Mouse (Mus musculus) E14TG2a.4 (cell line): Measurements from ENCODE around the gene Sema5b.

Experiments
- H3K27me3 ChIP-seq: 2 replicates; pipeline ENCODE4 v1.6.1; 2014; ENCODE audit warnings: low read length, control low read depth; ENCODE audit not compliant: insufficient read depth
- H3K36me3 ChIP-seq: 2 replicates; pipeline ENCODE4 v1.6.1; 2014; ENCODE audit warnings: low read length, control low read depth; ENCODE audit not compliant: insufficient read depth
- H3K4me1 ChIP-seq: replicated peaks from 2 replicates; pipeline ENCODE4 v1.6.1; 2014; ENCODE audit warnings: low read depth, low read length, control low read depth
- H3K4me3 ChIP-seq: replicated peaks from 2 replicates; pipeline ENCODE4 v1.5.1; 2014; ENCODE audit warnings: mild to moderate bottlenecking, low read length
- H3K9me3 ChIP-seq: 2 replicates; pipeline ENCODE4 v1.6.1; 2014; ENCODE audit warnings: low read length, control low read depth
- CTCF ChIP-seq: conservative IDR thresholded peaks from 2 replicates; pipeline ENCODE4 v1.5.1; 2014; ENCODE audit warnings: low read length
- NANOG ChIP-seq: IDR thresholded peaks from 2 replicates; pipeline ENCODE4 v1.6.1; 2014; ENCODE audit warnings: borderline replicate concordance, low read length, mixed read lengths
- POU5F1 ChIP-seq: IDR thresholded peaks from 2 replicates; pipeline ENCODE4 v1.6.1; 2014; ENCODE audit warnings: low read length, borderline replicate concordance

Gene Sema5b

DNA sequence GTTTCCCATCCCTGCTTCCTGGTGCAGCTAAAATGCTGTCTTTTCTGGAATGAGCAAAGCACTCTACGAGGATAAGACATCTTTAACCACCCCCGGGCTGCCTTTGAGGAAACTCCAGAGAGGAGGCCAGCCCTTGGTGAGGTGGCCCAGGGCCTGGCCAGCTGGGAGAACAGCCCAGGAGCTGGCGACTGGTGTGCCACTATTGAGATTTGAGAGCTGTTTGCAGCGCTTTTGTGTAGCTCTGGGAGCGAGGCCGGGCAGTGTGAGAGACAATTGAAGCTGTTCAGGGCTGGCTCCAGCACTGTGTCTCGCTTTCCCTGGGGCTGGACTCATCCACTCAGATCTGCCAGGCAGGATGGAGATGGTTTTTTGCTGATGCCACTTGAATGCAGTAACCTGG is 40.4 kb downstream of the Sema5b start:
- no peaks in the 10 kb centered on the region for H3K27me3 ChIP-seq
- no peaks in the 10 kb centered on the region for H3K9me3 ChIP-seq
- TF ChIP-seq NANOG (no peak), CTCF (no peak), POU5F1 (no peak)
- H3K4me1 ChIP-seq = peaks cover 51% of the 10 kb centered on the region
- H3K36me3 ChIP-seq = no peaks in the 10 kb centered on the region
- no peak overlapping the region for H3K4me3 ChIP-seq

- Histone ChIP-seq H3K4me1 (peaks cover 67% of the 10 kb centered on the region), H3K36me3 (no peaks in the 10 kb centered on the region), H3K4me3 (no peak overlapping the region), H3K27me3 (no peaks in the 10 kb centered on the region), H3K9me3 (no peaks in the 10 kb centered on the region)
- TF ChIP-seq NANOG = no peak
- TF ChIP-seq CTCF = no peak
- no peak for TF ChIP-seq POU5F1
These were observed 42.7 kb downstream of the Sema5b start for GRCm38 (mm10) chr16:35583551-35584080.

- Histone ChIP-seq H3K27me3 (0 out of 2 replicates have a peak, but pooled peaks cover under 1% of the 10 kb centered on the region), H3K36me3 (no peaks in the 10 kb centered on the region), H3K4me1 (peaks cover 79% of the 10 kb centered on the region), H3K4me3 (peak overlapping the region; percentile 76), H3K9me3 (no peaks in the 10 kb centered on the region)
- TF ChIP-seq POU5F1 (no peak), CTCF (no peak), NANOG (no peak)
These were observed 44.3 kb downstream of the Sema5b start for GRCm38 (mm10) chr16:35585126-35585694.

DNA sequence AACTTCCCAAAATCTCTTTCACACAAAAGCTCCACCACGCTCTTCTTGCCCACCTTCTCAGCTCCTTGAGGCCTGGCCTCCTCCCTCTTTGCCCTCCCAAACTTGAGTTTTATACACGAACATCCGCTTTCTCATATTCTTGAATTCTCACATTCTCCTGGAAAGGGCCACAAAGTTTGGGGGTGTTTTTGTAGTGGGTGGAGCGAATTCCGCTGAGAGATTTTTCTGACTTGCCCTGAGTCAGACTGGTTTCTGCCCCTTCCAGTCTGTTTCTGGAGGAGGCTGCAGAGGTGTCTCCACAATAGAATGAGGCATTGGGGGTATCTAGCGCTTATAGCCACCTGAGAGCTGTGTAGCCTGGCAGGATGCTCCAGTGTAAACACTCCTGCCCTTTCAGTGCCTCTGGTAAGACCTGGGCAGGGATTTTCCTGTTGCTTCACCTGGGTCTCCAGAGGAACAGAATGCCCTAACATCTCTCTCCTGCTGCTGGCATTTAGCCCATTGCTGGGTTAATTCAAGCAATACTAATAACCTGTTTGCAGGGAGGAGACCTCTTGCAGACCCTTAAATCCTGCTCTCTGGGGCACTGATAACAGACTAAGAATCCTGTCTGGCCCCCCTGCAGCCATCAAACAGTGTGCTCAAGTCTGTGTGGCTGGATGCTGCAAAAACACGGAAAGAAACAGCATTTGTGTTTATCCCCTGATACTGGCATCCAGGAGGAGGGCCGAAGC is 46.3 kb downstream of the Sema5b start:
- H3K27me3 ChIP-seq = peaks cover 7% of the 10 kb centered on the region

GRCm38 (mm10) chr16:35587866-35588465 is 47.0 kb downstream of the Sema5b start:
- Histone ChIP-seq H3K4me1 (peaks cover 83% of the 10 kb centered on the region), H3K4me3 (peak overlapping the region; percentile 79), H3K27me3 (peaks cover 7% of the 10 kb centered on the region), H3K36me3 (no peaks in the 10 kb centered on the region), H3K9me3 (no peaks in the 10 kb centered on the region)
- peak; percentile 99 for TF ChIP-seq POU5F1
- TF ChIP-seq NANOG = peak; percentile 41; the same call in 1 of the 2 replicates
- TF ChIP-seq CTCF = no peak

More for the DNA sequence above, 46.3 kb downstream of the Sema5b start:
- H3K36me3 ChIP-seq = no peaks in the 10 kb centered on the region
- no peaks in the 10 kb centered on the region for H3K9me3 ChIP-seq
- peaks cover 83% of the 10 kb centered on the region for H3K4me1 ChIP-seq
- TF ChIP-seq CTCF (no peak), NANOG (no peak), POU5F1 (no peak)
- peak overlapping the region; percentile 79 for H3K4me3 ChIP-seq

- no peaks in the 10 kb centered on the region for H3K36me3 ChIP-seq
- no peak for TF ChIP-seq POU5F1
- H3K9me3 ChIP-seq = no peaks in the 10 kb centered on the region
- peaks cover 78% of the 10 kb centered on the region for H3K4me1 ChIP-seq
- peaks cover 7% of the 10 kb centered on the region for H3K27me3 ChIP-seq
- H3K4me3 ChIP-seq = peak overlapping the region; percentile 79
These were observed 47.8 kb downstream of the Sema5b start for GRCm38 (mm10) chr16:35588731-35589151.

- Histone ChIP-seq H3K9me3 (no peaks in the 10 kb centered on the region), H3K4me3 (peak overlapping the region; percentile 17; the same call in 1 of the 2 replicates), H3K36me3 (no peaks in the 10 kb centered on the region; the same call in 1 of the 2 replicates), H3K4me1 (peaks cover 76% of the 10 kb centered on the region), H3K27me3 (peaks cover 11% of the 10 kb centered on the region)
- no peak for TF ChIP-seq NANOG
- TF ChIP-seq CTCF = no peak
- no peak for TF ChIP-seq POU5F1
These were observed 50.8 kb downstream of the Sema5b start for GRCm38 (mm10) chr16:35591756-35592155.
